Mouse (Mus musculus): ENCODE data around the gene Ggt5. TPM values are rescaled to one million over a fixed set of nuclear protein-coding genes. Genes with fewer than 3 reads are reported as not detected.

Gene Ggt5
- total RNA-seq, 4 experiments from 2014 or later, result 1.2 to 2.5 (median 2.0) TPM

DNA sequence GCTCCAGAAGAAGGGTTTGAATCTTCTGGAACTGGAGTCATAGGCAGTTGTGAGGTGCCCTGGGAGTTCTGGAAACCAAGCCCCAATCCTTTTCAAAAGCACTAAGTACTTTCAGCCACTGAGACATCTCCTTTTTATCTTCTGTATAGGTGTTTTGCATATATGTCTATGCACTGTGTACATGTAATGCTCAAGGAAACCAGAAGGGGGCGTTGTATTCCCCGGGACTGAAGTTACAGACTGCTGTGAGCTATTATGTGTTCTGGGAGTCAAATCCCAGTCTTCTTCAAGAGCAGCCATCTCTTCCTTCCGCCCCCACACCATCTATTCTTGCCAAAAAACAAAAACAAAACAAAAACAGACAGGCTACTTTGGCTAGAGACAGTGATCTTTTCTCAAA is 31.7 kb downstream of the Ggt5 start:
- DNase-seq (ENCODE audit: low spot score in 2 of 2), result no peak

DNA sequence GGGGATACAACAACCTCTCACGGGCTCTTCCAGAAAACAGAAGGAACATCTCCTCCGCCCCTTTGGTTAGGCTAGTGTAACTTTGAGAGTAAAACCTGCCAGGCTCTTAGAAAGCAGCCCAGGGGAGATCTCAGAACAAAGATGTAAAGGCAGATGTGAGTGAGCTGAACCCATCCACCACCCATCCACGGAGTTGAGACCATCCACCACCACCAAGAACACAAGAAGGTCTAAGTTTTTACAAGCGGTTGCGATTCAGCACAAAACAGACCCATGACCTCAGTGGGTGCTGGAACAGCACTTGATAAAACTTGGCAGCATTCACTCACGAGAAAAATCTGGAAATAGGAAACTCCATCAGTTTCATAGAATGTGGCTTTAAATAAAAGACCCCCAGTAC is 36.8 kb downstream of the Ggt5 start:
- DNase-seq (ENCODE audit: low spot score in 2 of 2), result no peak

DNA sequence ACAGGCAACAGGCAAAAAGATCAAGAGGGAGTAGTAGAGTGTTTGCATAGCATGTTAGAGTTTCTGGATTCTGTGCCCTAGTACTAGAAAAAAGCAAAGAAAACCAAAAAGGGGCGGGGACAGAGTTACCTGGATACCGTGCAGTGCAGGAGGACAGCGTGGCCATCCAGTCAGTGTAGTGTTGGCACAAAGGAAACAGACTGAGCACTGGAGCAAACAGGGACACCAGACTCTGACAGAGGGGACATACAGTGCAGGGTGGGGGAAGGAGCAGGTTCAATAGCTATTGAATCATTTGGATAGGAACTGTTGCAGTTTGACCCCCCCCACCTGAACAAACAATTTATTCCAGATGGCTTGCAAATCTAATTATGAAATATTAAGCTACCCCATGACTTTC is 37.9 kb downstream of the Ggt5 start:
- peak in 1 of 2 experiments; percentile 2 for DNase-seq (ENCODE audit: low spot score in 2 of 2)

DNA sequence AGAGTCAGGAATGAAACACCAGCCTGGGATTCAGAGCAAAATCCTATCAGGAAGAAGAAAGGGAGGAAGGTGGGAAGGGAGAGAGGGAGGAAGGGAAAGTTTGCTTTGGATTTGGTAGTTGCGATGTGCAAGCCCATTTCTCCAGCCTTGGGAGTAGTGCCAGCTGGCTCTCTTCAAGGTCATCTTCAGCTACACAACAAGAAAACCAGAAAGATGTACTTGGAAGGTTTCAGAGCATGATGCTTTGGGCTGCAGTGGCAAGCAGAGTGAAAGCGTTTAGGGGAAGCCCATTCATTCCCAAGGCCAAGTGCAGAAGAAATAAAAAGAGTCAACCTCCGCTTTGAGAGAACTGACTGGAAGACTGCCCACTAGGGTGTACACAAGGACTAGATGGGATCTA is 38.4 kb downstream of the Ggt5 start:
- peak in 1 of 2 experiments; percentile 30 for DNase-seq (ENCODE audit: low spot score in 2 of 2)

DNA sequence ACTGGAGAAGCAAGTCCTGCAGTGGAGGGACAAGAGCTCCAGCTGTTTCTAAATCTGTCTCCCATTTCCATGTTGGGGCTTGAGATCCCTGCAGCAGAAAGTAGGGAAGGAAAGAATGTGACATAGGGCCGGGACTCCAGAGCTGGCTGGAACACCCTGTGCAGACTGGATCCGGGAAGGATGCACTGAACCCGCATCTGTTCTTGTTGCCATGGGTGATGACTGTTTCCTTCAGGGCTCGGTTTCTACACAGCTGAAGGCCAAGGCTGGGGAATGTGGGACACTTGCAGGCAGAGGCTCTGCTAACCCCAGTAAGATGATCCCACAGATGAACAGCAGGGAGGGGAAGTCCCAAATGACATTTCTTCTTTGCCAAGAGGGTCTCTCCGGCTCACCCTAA is 43.5 kb downstream of the Ggt5 start:
- DNase-seq (ENCODE audit: low spot score in 2 of 2), result peak; percentile 66 to 67

DNA sequence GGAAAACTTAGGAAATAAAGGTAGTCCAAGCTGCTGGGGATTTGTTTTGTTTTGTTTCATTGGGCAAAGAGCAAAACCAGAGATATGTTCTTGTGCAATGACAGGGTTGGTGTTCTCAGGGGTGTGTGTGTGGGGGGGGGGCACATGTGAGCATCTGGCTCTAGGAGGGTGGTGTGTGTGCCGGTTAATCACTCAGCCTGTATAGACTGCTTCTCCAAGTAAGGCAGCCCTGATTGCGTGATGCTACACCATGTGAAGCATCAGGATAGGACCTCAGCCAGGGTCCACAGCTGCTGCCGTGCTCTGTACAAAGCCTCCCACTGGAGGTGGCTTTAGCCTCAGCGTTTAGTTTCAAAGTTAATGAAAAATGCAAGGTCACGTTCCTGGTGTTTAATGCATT is 43.9 kb downstream of the Ggt5 start:
- no peak for DNase-seq (ENCODE audit: low spot score in 2 of 2)

DNA sequence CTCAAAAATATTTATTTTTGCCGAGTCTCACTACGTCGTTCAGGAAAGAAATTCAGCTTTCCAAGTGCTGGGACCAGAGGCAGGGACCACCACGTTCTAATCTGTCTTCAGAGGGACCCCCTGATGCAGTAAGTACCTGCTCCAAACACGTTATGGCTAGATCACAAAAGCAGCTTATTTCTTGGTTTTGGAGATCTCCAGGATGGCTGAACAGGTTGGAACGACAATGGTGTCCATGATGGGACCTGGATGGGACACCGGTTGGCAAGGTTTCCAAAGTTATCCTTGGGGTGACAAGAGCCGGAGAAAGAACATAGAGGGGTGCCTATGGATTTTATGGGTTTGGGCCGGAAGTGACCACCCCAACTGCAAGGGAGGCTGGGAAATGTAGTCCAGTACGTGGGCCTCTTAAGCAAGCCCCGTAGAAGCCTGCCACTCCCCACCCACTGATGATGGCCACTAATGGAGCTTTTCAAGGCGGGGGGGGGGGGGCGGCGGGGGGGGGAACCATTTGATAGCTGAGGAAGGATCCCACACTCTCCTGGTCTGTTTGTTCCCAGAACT is 44.5 kb downstream of the Ggt5 start:
- no peak for DNase-seq (ENCODE audit: low spot score in 2 of 2)

DNA sequence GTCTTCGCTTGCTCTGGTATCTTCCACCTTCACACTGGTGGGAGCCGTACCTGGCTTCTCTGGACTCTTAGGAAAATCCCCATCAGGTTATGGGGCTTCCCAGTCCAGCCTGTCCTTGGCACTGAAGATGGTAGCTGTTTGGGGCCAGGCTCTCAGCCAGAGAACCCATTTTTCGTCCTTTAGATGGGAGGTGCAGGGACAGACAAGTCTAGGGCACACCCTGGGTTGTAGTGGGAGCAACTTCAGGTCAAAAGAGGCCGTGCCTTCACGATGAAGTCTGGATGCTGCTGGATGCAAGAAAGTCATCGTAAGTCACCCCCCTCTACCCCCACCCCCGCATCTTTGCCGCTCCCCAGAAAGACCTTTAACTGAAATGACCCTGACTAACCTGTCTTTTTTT is 45.5 kb downstream of the Ggt5 start:
- DNase-seq (ENCODE audit: low spot score in 2 of 2), result no peak

DNA sequence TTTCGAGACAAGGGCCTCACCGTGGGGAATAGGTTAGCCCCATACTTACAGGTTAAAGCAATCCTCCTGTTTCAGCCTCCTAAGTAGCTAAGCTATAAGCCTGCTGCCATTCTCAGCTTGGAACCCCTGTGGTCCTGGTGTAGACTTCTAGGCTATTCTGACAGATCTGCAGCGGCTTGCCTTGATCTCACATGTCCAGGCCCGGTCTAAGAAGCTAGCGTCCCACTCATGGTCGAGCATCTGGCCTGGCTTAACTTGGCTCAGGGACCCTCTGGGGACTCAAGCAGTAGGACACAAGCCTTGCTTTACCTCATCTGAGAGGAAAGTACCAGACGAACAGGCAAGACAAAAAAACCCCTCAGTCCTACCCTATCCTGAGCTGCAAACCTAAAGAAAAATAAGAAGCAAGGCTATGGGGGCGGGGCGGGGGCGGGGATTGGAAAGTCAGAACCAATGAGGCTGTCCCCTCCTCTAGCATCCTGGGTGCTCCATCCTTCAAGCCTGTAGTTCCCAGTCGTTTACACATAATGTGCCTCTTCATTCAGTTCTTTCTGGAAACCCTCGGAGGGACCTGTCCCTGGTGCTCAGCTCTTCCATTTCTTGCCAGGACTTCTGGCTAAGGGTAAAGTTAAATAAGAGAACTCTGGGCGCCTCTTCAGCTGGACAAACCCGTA is 46.0 kb downstream of the Ggt5 start:
- DNase-seq (ENCODE audit: low spot score in 2 of 2), result no peak

DNA sequence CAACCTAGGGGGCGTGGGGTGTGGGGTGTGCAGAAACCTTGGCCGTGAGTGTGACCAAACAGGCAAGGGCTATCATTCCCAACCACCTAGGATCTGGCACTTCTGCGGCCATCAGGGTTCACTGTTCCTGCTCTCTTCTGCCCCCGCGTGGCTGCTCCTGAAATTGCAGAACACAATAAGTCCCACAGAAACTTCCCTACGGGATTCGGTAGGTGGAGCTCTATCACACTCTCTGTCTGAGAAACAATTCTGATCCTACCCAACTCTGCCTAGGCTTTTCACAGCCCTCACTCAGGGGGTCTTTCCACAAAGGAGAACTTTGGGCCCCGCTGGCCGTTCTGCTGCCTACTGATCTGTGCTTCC is 46.5 kb downstream of the Ggt5 start:
- DNase-seq (ENCODE audit: low spot score in 2 of 2), result peak; percentile 81 to 85

DNA sequence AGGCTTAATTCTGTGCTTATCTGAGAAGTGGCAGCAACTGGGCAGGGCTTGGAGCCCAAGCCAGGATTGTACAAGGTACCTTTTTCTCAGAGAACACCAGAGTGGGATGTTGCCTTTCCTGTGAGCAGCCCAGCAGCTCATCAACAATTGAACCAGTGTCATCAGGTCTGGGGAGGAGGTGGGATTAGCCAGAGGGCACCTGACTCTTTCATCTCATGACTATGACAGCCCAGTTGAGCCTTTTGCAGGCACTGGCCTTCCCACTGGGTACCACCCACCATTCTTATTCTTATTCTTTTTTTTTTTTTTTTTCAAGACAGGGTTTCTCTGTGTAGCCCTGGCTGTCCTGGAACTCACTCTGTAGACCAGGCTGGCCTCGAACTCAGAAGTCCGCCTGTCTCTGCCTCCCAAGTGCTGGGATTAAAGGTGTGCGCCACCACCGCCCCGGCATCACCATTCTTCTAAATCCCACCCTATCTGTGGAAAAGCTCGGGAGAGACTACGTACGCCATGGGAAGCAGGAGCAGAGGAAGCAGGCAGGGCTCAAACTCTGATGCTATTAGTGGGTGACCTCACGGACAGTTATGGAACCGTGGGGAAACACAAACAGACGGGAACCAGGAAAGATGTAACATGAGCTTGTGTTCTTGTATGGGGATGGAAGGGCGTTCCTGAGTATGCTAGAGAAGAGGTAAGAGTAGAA is 47.1 kb downstream of the Ggt5 start:
- DNase-seq (ENCODE audit: low spot score in 2 of 2), result no peak

DNA sequence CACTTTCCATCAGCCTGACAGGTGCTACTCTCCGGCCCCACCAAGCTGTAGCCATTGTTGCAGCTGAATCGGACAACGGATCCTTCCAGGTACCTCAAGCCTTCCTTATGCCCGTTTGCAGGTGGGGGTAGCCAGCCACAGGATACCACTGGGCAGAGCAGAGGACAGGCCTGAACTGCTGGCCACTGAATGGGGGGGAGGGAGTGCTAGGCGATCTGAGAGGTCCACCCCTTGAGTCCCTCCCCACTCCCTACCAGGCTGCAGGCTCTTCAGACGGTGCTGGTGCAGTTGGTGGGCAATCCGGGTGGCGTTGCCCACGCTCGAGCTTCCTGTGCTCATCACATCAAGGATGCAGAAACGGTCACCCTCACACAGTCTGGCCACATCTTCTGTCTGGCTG is 48.6 kb downstream of the Ggt5 start:
- no peak for DNase-seq (ENCODE audit: low spot score in 2 of 2)

DNA sequence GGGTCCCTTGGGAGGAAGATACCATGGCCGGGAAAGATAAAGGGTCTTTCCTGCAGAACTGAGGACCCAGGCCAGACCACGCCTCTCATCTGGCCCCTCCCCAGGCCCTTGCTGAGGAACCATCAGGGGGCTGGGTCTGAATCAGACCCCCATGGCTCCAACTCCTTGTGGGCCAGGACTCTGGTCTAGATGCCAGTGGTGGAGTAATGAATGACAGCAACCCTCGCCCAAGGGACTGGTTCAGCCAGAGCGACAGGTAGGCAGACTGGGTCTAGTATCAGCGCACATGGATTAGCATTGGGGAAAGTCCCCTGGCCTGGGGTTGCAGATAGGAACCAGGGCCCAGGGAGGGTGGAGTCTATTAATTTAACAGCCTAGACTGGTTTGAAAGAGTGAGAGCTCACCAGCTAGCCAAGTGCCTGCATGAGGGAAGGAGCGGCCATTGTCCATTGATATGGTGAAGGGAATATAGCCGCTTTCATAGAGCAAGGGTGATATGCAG is 52.6 kb downstream of the Ggt5 start:
- no peak for DNase-seq (ENCODE audit: low spot score in 2 of 2)

DNA sequence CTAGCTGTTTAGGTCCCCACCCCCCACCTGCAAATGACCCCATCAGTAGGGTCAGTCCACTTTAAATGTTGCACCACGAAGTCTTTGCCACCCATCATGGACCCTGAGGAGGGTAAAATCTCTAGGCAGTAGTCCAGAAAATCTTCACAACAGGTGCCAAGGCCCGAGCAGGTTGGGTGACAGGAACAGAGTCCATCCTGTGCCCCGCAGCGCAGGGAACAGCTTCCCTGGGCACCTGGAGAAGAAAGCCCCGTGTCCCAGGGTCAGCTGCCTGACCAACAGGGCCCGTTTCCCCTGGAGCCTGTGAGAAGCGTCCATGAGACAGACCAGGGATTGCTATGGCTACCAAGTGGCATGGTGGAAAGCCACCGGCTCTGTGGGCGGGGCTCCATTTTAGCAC is 53.3 kb downstream of the Ggt5 start:
- DNase-seq (ENCODE audit: low spot score in 2 of 2), result no peak

DNA sequence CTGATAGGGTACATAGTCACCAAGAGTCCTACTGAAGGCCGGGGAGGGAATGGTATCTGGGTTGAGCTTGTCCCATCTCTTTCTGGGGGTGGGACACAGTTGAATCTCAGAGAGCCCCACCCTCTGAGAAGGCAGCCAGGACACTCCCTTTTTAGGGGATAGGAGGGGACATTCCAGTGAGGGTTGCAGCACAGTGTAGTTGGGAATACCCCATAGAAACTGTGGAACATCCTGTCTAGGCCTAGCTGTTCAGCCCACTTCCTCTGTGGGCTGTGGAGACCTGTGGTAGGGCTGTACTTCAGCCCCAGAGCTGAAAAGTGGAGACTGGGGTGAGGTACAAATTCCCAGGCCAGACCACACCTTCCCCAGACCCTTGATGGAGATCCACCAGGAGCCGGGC is 53.8 kb downstream of the Ggt5 start:
- no peak for DNase-seq (ENCODE audit: low spot score in 2 of 2)

DNA sequence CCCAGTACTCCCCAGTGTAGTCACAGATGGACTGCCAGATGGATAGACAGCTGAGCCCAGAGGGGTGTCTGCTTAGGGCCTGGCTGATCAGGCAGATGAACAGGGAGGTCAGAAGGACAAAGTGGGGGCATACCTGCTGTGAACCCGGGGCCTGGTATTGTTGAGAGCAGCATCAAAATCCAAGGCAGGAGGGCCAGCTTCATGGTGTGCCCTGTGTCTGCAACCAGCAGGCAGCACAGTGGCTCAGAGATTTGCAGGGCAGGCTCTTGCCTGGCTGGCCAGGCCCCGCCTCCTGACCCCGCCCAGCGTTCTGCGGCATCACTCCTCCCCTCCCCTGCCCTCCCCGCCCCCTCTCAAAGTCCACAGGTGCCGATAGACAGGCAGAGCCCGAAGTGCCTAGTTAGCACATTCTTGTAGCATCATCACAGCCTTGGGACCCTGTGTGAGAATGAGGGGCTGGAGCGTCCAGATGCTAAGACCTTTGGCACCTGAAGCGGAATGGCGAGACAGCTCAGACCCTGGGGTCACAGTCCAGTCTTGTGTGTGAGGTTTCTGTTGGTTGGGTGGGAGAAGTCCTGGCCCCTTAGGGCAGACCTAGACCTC is 54.7 kb downstream of the Ggt5 start, which contains the start of gene Susd2:
Gene Susd2, minus strand, starts transcription at position 268 of the 603 bp plus-strand sequence.
- no peak for DNase-seq (ENCODE audit: low spot score in 2 of 2)

DNA sequence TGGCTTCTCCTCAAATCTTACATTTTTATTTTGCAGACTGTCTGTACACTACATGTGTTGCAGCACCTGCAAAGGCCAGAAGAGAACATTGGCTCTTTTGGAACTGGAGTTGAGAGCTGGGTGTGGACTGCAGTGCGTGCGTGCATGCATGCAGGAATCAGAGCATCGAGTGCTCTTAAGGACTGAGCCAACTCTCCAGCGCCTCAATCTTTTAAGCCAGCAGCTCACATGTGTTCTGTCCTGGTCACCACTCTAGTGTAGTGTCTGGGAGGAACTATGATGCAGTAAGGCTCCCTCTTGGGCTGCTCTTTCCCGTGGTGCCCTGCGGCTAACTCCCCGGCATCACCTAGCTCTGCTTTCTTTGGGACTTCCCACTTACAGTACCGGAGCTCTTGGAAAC is 56.5 kb downstream of the Ggt5 start:
- no peak for DNase-seq (ENCODE audit: low spot score in 2 of 2)

DNA sequence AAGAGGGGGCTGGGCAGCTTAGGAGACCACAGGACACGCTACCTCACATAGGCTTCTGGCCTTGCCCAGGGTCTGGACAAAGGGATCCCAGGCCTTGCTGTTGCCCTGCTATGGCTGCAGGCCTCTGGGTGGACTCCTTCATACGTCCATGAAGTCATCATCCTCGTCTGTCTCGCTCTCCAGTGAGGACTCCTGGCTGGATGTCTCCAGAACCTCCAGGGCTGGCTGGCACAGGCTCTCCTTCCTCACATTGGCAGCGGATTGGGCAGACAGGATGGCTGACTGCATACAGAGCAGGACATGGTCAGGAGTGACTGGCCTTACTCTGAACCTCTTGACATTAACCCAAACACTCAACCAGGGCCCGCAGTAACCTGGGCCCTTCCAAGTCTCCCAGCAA is 57.3 kb downstream of the Ggt5 start:
- DNase-seq (ENCODE audit: low spot score in 2 of 2), result no peak

DNA sequence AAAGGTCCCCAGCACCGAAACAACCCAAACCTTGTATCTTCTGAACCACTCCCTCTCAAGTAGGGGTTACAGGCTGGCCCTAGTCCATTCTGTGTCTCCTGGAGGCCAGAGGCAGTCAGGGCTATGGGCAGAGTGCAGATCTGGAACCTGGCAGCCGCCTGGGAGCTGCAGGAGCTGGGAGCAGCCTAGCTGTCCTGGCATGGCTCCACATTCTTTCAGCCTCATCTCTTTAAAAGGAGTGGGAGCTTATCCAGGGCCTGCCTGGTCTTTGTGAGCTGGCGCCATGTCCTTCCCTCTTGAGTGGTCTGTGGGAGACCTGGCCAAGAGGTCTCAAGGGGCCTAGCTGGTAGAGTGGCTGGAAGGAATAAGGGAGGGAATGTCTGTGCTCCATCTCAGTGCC is 58.2 kb downstream of the Ggt5 start:
- DNase-seq (ENCODE audit: low spot score in 2 of 2), result peak in 1 of 2 experiments; percentile 58

DNA sequence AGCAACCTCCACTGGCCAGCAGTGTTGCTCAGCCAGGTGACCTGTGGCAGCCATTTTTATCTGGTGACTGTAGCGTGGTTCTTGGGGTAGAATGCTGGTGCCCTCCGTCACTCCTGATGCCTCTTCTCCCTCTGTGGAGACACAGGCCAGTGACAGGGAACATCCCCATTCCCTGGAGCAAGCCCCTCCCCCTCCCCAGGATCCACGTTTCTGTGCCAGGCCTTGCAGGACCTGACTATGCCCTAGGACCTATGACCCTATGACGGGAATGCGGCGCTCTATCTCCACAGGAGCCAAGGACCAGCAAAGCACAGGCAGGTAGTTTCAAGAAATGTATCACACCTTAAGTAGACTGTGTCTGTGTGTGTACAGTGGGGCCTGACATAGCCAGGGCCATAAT is 59.0 kb downstream of the Ggt5 start:
- DNase-seq (ENCODE audit: low spot score in 2 of 2), result no peak

DNA sequence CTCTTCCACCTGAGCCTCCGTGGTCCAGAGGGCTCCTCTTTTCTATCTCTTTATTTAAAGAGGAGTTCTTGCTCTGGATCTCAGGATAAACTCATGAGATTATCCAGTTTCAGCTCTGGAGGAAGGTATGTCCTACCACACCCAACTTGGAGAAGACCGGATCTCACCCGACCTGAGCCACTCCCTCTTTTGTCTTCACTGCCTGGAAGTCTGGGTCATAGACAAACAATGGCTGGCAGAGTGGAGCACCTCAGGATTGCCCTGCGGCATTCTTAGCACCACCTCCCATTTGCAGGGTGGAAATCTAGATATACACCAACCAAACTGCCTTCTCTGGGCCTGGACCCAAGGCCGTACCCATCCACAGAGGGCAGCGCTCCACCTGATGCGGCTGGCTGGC is 59.9 kb downstream of the Ggt5 start:
- no peak for DNase-seq (ENCODE audit: low spot score in 2 of 2)

DNA sequence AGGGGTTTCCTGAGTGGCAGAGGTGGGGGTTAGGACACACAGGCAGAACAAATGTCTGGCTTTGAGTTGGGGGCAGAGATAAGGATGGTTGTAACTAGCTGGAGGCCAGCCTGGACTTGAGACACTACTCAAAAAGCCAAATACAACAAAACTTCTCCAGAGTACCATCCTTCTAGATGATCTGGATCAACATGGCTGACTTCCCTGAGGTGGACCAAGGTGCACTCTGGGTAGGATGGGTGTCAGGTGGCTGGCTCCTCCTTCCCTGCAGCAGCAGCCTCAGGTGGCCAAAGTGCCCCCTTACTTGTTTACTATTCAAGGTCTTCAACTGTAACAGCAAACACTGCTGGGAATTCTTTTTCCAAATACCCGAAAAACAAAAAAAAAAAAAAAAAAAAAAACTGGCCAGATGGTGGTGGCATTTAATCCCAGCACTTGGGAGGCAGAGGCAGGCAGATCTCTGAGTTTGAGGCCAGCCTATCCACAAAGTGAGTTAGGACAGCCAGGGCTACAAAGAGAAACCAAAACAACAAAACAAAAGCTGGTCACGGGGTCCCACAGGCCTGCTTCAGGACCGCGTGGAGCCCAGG is 60.4 kb downstream of the Ggt5 start:
- DNase-seq (ENCODE audit: low spot score in 2 of 2), result no peak

Data from gastrocnemius, adult 8-10 months (tissue).